Mouse (Mus musculus) brain, embryonic 14.5 days (tissue): ENCODE measurements around the gene Tekt3.

Source experiments
- CTCF ChIP-seq: fragments of 200-500 bp; IDR thresholded peaks from 2 replicates; pipeline ENCODE4 v1.5.1; 2012; ENCODE audit warnings: inconsistent platforms, mild to moderate bottlenecking, moderate library complexity, borderline replicate concordance; ENCODE audit not compliant: insufficient read depth, insufficient read length; ENCODE audit errors: extremely low read depth
- POLR2A ChIP-seq: fragments of 200-500 bp; IDR thresholded peaks from 2 replicates; pipeline ENCODE4 v1.6.1; 2012; ENCODE audit warnings: mild to moderate bottlenecking, inconsistent platforms, borderline replicate concordance; ENCODE audit not compliant: poor library complexity, insufficient read depth, insufficient read length, severe bottlenecking; ENCODE audit errors: extremely low read depth

DNA sequence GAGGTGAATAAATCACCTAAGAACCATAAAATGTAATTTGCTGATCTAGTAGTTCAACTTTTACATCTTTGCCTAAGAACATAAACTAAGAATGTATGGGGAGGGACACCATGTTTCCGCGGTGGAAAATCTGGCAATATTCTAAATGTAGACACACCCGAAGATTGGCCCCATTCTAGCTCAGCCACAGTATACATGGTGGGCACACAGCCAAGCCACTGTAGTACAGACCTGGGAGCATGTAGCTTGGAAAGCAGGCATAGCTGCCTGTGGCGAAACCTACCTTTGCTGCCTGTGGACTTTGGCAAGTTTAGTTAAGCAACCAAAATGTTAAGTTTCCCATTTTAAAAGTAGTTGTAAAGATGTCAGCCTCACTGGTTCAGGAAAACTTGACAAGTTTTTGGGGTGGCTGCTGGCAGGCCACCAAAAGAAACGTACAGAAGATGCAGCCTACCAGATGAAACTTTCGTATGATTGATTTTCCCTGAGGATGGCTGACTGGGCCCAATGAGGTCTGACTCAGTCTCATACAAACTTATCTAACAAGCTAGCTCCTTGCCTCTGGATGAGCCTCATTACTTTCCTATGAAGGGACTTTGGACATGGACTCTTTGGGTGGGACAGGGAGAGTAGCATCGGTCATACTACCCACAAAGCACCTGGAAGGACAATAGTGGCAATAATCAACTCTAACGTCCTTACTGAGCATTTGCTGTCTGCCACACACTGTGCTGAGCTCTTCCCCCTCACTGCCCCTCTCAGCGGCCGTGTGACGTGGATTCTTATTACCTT is 25.8 kb upstream of the Tekt3 start:
- TF ChIP-seq CTCF: no peak
- no peak for TF ChIP-seq POLR2A
